Mouse (Mus musculus) left cerebral cortex, adult 9 months (tissue): ENCODE data around the gene Map2k7.
"Not testable (repeated sequence)": the region's sequence is repeated elsewhere in the genome, so short reads cannot be mapped to it uniquely, and the experiment has no call there.

Experiments used
- DNase-seq, 2 experiments: peaks; one replicate each; pipeline ENCODE4 v3.0.0; 2022; ENCODE audit warnings: low spot score in 2 of 2

Map2k7 gene

DNA sequence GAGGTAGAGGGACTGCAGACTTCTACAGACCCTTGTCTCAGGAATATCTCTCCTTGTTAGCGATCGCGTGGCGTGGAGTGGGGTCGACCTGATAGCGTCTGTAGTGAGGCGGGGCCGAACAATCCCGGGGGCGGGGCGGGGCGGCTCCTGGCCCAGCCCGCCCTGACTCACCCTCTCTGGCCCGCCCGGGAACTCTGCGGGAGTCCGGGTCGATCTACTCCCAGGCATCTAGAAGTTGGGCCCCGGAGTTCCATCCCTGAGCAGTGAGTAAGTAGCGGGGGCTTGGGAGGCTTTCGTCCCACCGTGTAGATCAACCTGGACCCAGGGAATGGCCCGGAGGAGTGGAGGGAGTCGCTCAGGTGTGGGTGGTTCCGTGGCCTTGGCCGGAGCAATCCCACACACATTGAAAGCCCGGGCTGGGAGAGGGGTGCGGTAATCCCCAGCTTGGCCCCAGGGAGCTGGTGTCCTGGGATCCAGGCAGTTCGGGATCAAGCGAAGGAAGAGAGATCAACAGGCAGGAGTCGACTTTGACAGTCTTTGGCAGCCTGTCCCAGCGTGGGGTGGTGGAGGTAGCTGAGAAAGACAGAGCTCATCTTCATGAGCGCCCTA, 11.7 kb upstream of the Map2k7 start, which contains the start of gene Lrrc8e:
Gene Lrrc8e (plus strand): TSS at position 89 of the 609 bp plus-strand sequence.
- no peak for DNase-seq

DNA sequence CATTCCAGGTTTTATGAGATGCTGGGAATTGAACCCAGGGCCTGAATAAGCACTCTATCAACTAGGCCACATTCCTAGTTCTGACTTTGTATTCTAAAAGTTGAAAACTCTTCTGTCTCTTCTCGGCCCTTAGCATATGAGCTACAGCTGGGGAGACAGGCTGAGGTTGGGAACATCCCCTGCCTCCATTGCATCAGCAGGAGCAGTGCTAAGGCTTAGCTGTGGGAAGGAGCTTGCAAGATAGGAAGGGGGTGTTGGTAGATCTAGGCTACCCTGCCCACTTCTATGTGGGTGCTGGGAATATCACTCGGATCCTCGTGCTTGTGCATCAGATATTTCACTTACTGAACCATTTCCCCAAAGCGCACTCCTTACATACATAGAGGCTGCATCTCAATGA, 10.6 kb upstream of the Map2k7 start:
- DNase-seq = no peak

DNA sequence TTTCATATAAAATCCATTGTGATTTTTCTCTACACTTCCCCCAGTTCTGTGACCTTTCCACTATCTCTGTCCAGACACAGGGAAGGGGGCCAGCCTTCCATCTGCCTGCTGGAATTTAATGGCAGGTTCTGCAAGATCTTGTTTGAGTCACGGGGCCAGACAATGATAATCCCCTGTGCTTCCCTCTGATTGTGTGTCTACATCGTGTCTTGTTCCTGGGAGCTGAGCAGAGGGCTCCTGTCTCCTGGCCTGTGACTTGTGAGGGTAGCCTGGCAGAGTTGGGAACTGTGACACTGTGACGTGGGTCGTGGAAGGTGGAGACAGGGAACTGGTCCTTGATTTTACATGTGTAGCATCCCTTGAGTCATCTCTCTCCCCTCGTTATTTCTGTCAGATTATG, 8.8 kb upstream of the Map2k7 start:
- no peak for DNase-seq

DNA sequence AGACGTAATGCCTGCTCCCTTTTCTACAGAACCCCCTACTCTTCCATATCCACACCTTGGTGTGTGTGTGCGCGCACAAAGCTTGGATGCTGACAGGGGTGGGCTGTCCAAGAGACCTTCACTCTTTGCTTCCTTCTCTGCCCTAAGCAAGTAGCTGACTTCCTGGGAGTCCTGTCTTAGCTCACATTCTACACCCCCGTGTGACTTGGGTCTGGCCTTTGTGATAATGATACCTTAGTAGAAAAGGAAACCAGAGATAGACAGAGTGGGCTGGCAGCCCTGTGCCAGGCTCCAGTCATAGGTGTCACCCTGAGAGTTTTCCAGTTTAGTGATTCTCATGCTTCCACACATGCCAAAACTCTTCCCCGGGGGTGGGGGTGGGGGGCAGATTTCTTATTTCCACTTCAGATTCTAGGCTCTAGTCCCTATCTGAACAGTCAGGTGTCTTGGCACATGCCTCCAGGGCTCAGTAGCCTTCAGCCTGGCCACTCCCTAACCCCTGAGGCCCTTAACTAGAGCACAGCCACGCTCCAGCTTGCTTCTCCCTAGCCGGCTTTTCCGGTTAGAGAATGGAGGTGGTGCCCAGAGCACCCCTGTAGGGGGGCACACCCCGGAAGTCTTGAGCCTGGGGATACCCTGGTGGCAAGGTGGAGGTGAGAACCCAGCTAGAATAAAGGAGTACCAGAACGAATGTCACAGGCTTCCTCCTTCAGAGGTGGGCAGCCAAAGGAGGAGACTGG, 7.8 kb upstream of the Map2k7 start:
- DNase-seq = no peak

DNA sequence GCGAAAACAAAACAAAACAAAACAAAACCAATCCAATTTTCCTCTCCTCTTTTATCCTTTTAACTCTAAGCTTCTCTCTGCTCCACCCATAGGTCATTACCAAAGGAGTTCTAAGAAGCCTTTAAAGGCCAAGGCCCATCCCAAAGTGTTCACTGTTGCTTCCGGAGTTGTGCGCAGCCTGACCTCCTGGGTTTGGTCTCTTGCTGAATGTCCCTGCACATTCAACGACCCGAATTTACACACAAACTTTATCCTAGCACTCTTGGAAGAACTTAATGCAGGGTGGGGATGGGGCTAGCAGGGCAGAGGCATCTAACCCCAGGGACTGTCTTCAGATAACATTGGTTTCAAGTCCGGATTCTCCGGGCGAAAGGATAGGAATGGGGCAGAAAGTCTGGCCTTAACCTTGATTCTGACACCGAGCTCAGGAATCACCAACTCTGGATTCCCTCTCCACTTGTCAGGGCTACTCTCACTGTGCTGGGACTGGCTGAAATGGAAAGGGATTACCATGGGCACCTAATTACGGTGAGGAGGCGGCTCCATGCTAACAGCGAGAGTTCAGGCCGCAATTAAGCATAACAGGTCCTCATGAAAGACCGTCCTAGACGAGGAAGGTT, 616 bp upstream of the Map2k7 start:
- no peak for DNase-seq

DNA sequence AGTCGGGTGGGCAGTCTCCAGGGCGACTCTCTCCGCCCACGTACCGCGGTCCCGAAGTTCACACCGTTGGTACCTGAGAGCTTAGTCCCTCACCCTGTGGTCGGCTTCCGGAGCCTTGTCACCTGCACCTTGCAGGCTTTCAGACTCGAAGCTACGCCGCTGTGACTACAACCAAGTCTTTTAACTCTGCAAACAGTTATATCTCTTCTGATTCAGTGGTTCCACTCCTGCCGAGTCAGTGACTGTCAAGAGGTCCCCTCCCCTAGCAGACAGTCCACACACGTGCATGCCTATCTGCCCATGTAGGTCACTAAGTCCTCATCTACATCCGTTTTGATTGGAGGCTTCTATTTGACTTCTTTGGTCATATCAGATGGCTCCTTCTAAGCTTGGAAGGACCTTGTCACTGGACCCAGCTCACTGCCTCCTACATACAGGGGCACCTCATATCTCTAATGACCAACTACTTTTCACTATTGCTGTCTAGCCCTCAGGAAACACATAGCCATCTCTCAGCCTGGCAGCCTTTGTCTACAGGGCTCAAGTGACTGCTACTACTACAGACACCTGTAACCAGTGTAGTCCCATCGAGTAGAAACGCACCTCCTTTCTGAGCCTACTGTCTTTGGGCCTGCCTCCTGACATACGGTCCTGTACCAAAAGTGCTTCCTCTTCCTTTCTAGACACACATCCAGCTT, 802 bp downstream of the Map2k7 start:
- DNase-seq = peak in 1 of 2 experiments; percentile 64

DNA sequence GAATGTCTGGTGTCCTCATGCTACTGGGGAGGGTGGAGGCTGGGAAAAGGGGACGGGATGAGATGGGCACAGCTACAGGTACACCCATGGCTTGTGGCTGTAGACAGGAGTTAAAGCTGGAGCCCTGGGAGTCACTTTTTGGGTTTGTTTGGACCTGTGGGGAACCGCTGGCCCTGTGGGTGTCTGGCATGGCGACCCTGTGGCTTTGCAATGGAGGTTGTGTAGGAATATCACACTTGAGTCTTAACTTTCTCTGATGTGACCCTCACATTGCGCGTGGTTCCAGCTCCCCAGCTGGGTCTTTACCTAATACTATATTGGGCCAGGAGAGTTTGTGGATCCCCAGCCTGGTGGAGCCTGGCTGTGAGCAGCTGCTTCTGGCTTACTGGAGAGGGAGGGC, 6.5 kb downstream of the Map2k7 start:
- no peak for DNase-seq

DNA sequence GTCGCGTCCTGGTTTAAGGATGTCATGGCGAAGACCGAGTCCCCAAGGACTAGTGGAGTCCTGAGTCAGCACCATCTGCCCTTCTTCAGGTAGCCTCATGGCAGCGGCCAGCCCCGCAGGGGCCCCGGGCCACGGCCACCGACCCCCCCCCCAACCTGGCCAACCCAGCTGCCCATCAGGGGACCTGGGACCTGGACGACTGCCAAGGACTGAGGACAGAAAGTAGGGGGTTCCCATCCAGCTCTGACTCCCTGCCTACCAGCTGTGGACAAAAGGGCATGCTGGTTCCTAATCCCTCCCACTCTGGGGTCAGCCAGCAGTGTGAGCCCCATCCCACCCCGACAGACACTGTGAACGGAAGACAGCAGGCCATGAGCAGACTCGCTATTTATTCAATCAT, 7.2 kb downstream of the Map2k7 start:
- no peak for DNase-seq

DNA sequence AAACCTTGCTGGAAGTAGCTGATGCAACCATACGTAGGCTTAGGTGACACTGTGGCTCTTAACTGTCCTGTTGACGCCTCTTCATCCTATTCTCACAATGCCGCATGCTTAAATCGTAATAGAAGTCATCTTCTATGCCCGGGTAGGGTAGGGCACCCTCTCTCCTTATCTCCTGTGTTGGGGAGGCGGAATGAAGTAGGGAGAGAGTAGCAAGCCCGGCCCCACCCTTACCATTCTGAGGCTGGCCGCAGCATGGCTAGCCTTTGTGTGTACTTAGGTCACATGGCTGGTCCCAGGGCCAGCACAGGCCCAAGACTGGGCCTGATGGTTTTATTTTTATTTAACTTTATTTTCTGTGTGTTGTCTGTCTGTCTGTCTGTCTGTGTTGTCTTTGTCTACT, 8.7 kb downstream of the Map2k7 start:
- DNase-seq = no peak

DNA sequence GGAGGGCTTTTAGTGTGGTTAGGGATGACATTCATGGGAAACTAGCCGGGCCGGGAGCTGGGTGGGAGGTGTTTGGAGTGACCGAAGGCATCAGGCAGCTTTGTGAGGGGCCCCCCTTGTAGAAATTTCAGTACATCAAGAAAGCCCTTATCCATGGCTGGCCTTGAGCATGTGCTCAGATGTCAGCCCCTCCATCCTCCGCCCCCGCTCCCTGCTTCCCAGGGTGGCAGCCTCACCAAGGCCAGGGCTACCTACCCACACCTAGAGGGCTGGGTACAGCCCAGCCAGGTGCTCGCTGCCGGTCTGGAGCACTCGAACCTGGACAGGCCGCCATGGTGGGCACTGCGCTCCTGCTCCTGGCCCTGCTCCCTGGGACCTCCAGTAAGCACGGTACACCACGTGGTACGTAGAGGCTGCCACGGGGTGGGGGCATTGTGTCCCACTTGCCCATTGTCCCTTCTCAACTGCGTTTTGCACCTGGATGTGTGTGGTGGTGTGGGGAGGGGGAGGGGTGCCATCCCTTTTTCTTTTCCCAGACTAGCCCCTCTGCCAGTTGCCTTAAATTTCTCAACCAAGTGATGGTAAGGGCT, 9.5 kb downstream of the Map2k7 start, which contains the start of gene Tgfbr3l:
Gene Tgfbr3l (plus strand): TSS at position 264 of the 590 bp plus-strand sequence.
- DNase-seq = no peak

DNA sequence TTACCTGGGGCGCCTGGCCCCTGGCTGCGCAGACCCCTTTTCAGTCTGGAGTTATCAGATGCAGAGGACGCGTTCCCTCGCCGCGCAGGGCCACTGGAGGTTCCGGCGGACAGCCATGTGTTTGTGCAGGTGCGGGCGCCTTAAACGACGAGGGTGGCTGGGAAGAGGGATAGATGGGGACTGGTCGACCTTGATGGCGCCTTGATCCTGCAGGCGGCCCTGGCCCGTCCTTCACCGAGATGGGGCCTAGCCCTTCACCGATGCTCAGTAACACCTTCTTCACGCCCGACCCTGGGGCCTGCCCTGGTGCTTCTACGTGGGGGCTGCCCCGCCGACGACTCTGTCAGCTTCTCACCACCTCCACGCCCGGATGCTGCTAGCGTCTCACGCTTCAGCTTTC, 10.7 kb downstream of the Map2k7 start:
- no peak for DNase-seq

DNA sequence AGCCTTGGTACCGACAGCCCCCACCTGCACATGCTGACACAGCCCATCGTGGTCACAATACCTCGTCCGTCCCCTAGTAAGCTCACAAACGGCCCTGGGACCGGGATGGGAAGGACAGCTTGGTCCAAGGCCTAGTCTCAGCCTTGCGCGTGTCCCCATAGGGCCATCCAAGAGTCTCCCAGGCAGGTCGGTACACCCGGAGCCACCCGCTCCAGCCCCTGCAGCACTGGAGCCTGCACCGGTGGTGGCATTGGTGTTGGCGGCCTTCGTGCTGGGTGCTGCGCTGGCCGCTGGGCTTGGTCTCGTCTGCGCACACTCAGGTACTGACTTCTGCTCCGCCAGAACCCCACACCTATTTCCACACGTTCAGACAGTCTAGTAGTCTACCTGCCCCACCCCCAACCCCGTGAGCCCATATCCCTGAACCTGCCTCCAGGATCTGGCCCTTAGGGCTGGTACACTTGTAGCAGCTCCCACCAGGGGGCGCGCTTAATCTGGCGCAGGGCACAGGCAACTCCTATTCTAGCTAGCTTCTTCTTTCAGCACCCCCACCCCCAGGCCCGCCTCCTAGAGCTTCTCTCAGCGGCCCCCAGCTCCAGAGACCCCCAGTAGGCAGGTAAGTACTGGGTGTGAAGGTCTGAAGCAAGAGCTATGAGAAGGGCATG, 11.9 kb downstream of the Map2k7 start:
- DNase-seq = peak; percentile 74 to 86

DNA sequence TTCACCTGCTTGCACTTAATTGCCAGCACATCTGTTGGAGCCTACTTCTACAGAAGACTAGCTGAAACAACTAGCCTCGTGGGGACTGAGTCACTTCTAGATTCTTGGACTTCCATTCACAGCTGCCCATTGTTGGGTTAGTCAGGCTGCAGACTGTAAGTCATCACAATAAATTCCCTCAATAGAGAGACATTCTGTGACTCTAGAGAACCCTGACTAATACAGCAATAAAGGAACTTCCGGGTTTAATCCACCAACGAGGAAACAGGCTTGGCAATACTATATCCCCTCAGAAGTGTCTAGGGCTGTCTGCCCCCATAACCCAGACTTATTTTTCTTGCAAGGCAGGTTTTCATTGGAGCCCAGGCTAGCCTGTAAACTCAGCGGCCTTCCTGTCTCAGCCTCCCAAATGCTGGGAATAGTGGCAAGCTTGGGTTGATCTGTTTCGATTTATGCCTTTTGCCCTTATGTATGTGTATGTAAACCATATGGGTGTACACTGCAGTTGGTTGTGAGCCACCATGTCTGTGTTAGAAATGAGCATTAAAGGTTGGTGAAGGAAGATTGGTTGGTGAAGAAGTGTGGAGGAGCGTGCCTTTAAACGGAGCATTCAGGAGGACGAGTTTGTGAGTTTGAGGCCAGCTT, 13.7 kb downstream of the Map2k7 start:
- no peak for DNase-seq

DNA sequence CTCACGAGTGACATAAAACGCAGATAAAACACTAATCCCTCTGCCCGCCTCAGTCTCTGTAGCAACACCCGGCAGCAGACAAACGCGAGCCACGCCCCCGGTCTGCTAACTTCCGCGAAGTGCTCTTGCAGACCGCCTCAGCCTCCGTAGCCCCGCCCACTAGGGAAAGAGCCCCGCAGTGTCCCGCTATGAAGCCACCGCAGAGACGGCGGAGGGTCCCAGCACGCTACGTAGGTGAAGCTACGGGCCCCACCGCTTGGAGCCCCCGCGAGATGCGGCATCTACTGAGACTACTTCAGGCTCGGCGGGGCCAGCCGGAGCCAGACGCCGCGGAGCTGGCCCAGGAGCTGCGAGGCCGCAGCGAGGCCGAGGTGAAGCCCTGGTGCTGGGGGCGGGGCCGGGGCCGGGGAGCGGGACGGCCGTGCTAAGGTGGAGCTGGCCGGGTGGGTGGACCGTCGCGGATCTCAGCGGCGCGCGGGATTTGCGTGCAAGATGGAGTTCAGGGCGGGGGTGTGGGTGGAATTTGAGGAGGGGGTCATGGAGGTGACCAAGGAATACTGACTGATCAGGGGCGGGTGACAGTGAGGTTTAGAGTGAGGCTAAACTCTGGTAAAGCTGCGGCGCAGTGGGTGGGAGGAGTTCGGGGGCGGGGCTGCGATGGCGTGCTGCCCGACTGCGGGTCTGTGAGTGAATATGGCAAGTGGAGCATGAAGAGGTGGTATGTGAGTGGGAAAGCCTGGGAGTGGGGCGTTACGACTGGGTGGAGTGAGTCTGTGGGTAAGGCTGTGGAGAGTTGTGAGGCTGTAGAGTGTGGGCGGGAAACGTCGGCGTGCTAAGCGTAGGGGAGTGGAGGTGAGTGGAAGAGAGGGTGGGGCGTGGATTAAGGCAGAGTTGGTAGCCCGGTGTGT, 14.6 kb downstream of the Map2k7 start, which contains the start of gene Snapc2:
Gene Snapc2 (plus strand): TSS at position 147 of the 908 bp plus-strand sequence.
- DNase-seq = peak; percentile 85 to 94

DNA sequence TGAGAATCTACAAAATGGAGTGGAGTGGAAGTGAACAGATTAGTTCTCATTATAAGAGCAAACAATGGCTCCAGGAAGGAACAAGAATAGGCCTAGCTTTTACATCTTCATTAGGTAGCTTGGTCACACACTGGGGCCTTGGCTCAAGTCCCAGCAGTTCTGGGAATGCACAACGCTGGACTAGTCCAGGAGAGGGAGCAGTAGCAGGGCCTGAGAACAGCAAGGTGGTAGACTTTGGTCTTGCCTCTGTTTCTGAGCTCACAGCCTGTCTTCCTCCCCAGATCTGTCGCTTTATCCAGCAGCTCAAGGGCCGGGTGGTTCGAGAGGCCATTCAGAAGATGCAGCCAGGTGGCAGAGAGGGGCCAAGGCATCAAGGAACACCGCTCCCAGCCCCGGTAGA, 15.5 kb downstream of the Map2k7 start:
- DNase-seq = peak in 1 of 2 experiments; percentile 72

DNA sequence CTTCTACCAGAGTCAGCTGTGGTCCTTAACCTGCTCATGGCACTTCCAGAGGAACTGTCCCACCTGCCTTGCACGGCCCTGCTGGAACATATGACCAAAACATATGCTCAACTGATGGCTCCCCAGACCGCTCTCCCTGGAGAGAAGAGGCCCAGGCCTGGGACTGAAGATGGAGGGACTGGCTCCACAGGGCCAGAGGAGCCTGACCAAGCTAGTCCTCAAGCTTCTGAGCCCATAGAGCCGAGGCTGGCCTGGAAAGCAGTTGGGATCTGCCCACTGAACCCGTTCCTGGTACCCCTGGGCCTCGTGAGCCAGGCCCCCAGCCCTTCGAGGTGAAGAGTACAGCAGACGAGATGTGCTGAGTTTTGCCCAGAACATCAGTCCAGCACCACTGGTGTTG, 16.9 kb downstream of the Map2k7 start:
- not testable (repeated sequence) for DNase-seq

DNA sequence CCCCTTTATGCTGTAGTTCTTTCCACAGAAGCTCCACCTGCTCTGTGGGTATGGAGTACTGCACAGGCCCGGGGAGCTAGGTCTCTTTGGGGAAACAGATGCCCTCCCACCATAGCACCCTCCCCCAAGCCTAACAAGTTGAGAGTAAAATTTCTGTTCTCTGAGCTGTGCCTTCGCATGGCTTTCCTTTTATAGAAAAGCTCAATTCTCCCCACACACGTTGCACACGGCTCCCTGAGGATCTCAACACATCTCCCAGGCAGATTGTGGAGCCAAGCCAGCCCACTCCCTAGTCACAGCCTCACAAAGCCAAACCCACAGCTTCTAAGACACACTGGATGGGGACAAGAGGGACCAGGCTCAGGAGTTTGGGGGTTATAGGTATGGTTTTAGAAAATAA, 18.4 kb downstream of the Map2k7 start:
- peak; percentile 88 to 91 for DNase-seq

DNA sequence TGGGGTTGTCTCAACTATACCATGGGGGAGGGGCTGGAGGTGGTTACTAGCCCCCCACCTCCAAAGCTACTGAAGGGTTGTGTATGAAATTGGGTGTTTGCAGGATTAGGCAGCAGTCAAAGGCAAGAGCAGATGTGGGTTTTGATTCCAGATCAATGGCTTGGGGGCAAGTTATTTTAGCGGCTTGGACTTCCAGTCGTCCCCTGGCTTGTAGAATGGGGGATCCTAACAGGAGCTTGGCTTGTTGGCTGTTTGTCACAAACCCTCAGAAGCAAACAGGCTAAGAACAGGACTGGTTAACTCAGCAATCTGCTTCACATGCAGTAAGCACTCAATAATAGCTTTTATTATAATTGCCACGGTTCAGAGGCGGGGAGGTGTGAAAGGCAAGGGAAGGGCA, 18.8 kb downstream of the Map2k7 start:
- DNase-seq = no peak

DNA sequence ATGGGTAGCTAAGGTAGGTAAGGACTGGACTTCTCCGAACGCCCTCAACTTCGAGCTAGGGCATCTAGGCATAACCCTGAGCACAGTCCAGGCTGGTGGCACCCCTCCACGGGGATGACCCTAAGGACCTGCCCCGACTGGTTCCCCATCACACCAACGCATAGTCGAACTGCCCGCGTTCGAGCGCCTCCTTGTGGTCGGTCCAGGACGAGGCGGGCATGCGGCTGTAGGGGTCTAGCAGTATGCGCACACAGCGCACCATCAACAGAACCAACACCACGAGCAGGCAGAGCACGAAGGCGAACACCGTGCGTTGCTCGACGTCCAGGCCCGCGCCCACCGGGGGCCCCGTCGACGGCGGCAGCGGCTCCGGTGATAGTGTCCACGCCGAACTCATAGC, 19.7 kb downstream of the Map2k7 start:
- DNase-seq = peak in 1 of 2 experiments; percentile 84

DNA sequence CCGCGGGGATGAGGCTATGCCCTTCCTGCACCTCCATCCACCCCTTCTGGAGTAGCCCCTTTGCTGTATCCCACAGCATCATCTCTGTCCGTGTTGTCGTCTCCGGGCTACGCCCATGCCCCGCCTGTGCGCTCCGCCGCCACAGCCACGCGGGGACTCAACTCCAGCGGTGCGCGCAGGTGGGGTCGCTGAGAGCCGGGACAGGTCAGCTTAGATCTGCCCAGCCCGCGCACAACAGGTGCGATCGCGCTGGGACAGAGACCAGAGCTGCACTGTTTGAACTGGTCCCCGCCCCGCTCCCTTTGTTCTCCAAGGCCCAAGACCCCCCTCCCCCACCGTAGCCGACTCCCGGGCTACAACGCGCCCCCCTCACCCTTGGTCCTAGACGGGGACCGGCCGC, 20.1 kb downstream of the Map2k7 start:
- peak in 1 of 2 experiments; percentile 60 for DNase-seq
